Mouse (Mus musculus) lung, postnatal 4 days (tissue): Measurements from ENCODE around the gene Acp5.

Source experiments
- DNase-seq, 2 experiments: peaks; one replicate each; pipeline ENCODE4 v3.0.0; 2021

Gene Acp5

DNA sequence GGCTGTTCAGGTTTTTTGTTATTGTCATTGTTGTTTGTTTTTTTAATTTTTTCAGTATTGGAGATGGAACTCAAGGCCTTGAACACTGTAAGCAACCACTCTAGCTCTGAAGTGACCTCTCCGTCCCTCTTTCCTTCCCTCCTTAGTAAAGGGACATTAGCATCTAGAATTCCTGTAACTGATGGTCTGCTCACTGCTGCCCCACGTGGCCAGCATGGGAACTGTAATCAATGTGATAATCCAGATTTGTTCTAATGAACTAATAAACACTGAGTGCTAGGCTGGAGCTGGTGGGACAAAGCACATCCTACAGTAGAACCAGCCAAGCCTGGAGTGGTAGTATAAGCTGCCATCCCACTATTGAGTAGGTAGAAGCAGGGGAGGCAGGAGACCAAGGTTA is 3.0 kb upstream of the Acp5 start:
- DNase-seq = peak in 1 of 2 experiments; percentile 40

DNA sequence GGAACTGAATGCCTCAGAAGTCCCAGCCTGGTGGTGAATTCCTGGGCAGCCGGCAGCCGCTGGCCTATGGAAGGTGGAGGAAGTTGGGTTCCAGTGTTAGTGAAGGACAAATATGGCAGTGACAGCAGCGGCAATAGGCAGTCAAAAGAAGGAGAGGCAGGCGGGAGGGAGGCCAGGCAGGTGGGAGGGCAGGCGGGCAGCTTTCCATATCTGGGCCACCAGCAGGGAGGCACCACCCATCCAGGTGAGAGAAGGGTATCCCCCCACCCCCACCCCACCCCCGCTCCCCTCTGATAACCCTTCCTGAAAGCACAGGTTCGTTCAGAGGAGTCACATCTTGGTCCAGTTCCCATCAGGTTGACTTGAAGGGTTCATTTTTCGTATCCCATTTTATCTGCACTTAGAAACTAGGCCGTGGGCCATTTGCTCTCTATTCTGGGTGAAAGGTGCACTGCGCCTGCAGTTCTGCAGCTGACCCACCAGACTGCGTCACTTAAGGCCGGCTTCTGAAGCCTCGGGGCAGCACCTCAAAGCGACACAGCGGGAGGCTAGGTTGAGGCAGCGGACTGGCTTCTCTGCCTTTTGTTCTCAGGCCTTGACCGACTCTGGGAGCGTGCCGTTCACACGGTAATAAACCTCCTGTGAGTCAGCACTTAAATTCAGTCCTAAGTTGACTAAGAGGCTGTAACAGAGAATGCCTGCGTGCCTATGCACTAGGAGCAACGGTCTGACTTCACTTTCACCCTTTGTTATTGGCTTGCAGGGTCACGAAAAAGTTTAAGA is 1.4 kb upstream of the Acp5 start:
- DNase-seq = no peak

DNA sequence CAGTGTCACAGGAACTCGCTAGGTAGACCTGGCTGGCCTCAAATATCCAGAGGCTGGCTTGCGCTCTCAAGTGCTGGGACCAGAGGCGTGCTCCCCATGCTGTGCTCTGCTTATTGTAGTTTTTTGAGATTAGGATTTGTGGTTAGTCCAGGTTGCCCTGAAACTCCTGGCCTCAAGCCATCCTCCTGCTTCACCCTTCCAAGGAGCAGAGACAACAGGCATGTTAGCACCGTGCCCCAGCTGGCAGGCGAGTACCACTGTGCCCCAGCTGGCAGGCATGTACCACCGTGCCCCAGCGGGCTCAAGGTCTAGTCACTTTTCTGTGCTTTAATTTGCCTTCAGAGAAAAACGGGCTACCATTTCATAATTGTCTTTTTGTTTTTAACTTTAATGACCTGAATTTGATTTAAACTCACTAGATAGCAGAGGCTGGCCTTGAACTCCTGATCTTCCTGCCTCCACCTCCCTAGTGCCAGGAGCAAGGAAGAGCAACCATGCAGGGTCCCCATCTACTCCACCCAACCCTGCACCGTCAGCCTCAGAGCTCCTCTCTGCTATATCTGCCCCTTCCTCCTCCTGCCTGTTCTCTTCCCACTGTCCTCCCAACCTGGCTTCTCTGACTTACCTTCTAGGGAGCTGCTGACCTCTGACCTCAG is 395 bp downstream of the Acp5 start:
- DNase-seq = no peak

DNA sequence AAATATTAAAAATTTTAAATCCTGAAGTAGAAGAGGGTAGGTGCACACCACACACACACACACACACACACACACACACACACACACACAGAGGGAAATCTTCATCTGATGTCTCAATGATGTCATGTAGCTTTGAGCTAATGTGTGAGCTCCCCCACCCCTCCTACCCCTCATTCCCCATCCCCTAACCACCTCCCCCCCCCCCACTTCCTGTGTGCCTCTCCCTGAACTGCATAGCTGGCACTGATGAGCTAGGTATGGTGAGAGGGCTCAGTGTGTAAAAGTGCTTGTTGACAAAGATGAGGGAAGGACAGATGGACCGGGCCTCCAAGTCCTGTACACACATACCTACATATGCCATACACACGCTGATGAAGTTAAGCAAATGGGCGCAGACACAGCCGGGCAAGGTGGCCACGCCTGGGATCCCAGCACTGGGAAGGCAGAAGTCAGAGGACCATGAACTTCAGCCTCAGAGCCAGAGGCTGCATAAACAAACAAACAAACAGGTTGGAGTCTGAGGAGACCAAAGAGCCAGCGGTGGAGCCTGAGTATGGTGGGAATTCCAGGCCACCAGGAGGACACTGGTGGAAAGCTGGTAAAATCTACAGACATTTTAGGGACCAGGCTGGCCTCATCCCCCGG is 1.1 kb downstream of the Acp5 start:
- no peak for DNase-seq

DNA sequence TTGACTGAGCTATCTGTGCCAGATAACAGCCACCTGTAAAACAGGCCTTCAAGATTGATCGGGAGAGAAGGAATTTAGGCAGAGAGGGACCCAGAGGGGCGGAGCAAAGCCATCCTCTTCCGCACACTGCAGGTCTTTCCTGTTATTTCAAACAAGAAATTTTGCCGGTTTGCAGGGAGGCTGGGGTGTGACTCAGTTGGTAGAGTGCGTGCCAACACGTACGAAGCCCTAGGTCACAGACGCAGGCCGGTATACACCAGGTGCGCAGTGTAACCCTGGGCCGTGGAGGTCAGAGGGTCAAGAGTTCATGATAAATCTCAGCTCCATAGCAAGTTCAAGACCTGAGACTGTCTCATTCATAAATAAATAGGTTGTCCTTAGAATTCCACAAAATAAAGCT is 3.3 kb downstream of the Acp5 start:
- no peak for DNase-seq

DNA sequence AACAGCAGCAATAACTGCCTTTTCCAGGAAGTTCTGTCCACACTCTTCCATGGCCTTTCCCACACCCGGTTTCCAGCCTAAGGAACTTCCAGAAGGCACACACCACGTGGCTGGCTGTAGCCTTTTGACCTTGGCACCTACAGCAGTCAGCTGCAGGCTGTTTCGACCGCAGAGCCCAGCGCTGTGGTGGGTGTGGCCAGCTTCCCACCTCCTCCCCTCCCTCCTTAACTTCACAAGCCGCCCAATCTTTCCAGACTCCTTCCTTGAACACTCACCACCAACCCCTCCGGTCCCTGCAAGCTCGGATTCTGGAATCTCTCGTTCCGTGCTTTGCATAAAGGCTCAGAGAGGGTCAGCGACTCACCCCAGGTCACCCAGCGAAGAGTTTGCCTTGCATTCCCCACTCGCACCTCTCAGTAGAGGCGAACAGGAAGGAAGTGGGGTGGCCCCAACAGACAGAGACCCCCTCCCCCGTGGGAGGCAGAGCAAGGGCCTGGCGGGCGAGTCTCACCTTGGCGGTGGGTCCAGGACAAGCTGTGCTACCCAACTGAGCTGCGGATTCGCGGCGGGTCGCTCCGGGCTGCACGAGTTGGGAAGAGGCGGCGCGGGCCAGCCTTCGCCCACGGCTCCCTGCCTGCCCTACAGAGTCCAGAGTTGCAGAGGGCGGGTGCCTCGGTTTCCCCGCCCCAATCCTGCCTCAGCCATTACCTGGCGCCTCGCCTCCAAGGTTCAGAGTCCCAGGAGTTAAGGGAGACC is 4.1 kb downstream of the Acp5 start:
- peak; percentile 63 to 69 for DNase-seq

DNA sequence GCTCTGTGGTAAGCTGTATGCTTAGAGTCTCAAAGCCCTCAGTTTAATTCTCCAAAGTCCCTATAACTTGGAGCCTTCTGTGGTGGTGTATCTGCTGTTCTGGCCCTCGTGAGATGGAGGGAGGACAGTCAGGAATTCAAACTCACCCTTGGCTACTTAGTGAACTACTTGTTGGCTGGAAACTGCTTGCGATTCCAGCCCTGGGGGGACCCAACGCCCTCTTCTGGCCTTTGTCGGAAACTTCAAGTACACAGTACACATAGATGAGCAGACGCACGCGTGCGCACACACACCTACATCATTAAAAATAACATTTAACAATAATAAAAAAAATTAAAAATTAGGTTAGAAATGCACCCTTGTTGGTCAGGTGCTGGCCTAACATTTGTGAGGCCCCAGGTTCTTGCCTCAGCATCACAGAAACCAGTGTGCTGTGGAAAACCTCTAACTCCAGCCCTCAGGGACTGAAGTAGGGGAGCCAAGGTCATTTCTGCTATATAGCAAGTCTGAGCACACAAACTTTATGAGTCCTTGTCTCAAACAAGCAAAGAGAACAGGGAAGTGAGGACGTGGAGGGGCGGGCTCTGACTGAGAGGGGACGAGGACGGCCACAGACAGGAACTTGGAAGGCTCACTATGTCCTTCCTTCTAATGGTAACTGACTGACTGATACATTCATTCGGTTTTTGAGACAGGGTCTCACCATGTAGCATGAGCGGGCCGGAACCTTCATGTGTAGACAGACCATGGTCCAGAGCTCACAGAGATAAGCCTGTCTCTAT is 10.1 kb downstream of the Acp5 start:
- peak in 1 of 2 experiments; percentile 50 for DNase-seq

DNA sequence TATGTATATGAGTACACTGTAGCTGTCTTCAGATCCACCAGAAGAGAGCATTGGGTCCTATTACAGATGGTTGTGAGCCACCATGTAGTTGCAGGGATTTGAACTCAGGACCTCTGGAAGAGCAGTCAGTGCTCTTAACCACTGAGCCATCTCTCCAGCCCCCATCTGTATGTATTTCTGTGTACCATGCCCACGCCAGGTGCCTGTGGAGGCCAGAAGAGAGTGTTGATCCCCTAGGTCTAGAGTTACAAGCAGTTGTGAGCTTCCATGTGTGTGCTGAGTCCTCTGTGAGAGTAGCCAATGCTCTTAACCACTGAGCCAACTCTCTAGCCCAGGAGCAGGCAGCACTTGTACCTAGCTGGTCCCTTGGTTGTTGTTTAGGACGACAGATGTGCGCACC is 11.3 kb downstream of the Acp5 start:
- DNase-seq = no peak

DNA sequence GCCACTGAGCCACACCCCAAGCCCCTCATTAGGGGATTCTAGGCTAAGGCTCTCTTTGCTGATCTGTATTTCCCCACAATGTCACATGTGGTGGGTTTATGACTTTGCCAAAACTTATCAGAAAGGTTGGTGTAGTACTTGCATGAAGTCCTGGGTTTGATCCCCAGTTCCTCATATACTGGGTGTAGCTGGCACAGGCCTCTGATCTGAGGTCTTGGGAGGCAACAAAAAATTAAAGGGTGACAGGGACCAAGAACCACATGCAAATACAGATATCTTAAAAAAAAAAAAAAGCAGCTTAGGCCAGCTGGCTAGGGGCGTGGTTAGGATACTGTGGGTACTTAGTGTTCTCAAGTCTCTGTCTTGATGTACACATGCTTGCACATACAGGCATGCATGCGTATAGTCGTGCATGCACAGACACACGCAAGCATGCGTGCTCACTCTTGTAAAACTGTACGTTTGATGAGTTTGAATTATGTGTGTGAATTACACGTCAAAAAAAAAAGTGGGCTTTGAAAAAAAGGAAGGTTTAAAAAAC is 12.4 kb downstream of the Acp5 start:
- no peak for DNase-seq

DNA sequence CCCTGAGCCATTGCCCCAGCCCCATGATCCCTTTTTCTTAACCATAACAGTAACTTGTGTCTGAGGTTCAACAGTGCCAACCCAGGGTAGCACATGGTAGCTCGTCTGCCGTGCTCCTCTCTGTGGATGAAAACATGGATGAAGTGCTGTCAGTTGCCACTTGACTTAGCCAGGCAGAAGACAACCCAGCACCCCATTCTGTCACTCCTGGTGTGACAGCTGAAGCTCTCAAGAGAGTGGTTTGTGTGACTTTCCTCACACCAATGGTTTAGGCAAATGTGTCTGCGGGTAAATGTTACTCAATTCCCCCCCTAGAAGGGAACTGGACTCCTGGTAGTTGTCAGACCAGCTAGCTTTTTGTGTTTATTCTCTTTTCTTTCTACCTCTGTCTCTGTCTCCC is 13.5 kb downstream of the Acp5 start:
- no peak for DNase-seq

DNA sequence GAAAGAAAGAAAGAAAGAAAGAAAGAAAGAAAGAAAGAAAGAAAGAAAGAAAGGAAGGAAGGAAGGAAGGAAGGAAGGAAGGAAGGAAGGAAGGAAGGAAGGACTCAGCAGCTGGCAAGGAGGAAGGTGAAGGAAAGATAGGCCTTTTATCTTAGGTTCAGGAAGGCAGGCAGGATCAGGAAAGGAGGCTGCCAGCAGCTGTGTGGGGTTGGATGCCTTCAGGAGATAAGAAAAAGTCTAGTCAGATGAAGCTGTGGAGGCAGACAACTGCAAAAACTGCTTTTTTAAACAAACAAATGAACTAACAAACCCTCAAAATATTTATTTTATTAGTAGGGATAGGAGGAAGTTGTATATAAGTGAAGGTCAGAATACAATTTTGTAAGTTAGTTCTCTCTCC is 14.0 kb downstream of the Acp5 start:
- no peak for DNase-seq

DNA sequence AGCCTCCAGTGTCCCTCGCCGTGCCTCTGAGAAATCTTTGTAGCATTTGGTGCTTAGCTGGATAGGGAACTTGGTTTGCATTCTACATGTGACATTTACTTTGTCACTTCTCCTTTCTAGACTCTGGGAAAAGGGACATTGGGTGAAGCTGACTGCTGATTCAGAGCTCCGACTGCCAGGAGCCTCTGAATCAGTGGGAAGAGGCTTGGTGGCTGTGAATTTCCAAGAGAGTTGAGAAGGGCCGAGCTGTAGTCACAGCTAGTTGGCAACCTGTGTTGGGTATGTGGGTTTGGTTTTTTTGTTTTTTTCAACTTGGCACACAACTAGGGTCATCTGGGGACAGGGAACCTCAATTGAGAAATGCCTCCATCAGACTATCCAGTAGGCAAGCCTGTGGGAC is 16.0 kb downstream of the Acp5 start:
- DNase-seq = no peak

DNA sequence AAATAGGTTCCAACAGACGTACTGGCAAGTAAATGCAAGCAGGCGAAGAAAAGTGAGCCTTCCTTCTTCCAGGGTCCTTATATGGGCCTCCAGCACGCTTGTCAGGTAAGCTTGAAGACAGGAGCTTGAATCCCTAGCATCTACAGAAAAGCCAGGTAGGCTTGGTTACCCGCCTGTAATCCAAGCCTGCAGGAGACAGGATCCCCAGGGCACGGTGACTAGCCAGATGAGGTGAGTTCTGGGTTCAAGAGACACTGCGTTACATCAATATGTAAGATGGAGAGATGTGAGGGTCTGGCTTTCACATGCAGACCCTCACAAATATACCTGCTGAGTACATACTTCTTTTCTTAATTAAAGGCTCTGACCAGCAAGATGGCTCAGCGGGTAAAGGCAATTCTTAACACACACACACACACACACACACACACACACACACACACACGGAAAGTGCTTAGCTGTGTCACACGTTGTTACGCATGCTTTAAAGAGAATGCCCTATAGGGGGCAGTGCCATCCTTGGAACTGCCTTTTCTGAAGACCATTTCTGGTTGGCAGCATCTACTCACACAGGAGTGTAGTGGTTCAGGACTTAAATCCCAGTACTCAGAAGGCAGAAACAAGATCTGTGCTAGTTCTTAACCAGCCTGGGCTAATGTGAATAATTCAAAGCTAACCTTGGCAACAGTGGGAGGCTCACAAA is 17.6 kb downstream of the Acp5 start:
- DNase-seq = peak in 1 of 2 experiments; percentile 72

DNA sequence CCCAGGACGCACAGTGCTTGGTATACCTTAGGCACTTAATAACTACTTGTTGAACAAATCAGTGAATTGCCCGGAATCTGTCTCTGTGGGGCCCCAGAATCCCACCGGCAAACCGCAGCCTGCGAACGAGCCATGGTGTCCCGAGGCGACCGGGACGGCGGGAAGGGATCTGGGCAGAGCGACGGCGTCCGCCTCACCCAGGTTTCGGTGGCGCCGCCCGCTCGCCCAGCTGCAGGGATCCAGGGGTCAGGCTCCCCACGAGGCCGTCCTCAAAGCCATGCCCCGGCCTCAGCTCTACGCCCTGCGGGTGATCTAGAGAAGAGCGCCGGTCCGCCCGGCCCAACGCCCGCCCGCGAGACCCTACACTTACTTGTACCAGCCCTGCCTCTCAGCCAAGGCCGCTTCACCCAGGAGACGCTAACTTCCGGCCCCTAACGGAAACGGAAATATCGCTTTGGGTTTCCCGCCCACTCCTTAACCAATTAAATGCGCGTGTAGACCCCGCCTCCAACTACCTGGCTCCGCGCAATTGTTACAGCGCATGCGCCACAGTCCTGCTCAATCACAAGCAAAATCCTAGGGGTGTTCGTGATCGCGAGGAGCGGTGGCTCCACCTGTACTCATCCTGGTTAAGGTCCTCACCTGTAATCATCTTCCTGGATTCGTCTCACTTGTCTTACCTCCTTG is 18.6 kb downstream of the Acp5 start, which contains the start of gene Elof1:
Elof1 (minus strand) TSS at position 433 of the 687 bp plus-strand sequence.
- peak; percentile 94 for DNase-seq

DNA sequence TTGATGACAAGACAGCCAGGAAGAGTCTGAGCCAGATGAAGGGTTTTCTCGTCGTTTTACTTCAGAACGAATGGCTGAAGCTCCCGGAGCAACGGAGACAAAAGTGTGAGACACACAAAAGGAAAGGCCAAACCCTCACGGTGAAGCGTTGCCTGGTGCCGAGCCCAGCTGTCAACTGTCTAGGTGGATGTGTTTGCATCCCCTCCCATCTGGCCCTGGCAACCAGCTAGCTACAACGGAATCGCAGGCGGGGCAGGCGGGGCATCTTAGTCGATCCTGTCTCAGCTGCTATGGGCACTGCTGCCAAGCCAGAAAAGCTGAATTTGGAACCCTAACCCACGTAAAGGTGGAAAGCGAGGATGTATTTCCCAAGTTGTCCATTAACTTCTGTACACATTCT is 19.4 kb downstream of the Acp5 start:
- no peak for DNase-seq

DNA sequence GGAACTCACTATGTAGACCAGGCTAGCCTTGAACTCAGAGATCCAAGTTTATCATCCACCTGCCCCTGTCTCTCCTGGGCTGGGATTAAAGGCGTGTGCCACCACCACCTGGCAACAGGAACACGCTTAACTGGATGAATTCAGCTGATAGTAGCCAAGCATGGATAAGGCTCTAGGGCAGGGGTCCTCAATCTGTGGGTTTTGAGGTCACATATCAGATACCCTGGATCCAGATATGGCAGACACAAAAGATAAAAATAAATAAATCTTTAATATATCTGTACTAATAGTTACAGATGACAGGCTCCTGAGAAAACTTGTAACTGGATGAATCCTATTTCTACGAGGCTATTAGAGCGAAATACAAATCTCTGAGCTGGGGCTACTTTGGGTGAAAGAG is 19.9 kb downstream of the Acp5 start:
- DNase-seq = no peak

DNA sequence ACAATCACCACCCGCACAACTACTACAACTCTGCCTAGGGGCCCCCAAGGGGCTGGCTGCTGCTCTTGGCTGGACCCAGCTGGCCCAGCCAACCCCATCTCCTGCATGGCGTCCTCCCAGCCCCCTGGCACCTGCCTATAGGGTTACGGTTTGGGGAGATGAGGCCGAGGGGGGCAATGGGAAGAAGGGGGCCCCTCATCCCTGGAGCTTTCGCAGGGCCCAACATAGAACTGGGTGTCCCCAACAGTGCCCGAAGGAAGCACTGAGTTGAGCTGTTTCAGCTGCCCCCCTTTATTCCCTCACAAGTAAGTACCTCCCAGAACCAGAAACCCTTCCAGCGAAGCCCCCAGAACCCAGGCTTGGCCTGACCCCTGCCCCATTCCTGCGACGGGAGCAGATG is 27.3 kb downstream of the Acp5 start:
- DNase-seq = no peak

DNA sequence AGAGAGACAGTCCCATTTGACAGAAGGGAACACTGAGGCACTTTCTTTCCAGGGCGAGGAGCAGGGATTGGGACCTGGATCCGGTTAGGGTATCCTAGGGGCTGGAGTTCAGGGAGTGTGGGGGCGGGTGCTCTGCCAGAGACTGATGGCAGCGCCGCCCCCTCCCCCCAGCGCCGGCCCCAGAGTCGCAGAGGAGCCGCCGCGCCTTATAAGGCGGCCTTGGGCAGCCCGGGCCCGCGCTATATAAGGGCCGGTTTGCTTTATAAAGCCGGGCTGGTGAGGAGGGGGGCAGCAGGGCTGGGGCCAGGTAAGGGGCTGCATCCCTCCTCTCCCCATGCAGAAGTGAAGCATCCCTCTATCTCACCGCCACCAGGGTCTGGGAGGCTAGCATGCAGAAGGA is 35.6 kb downstream of the Acp5 start:
- DNase-seq = no peak

DNA sequence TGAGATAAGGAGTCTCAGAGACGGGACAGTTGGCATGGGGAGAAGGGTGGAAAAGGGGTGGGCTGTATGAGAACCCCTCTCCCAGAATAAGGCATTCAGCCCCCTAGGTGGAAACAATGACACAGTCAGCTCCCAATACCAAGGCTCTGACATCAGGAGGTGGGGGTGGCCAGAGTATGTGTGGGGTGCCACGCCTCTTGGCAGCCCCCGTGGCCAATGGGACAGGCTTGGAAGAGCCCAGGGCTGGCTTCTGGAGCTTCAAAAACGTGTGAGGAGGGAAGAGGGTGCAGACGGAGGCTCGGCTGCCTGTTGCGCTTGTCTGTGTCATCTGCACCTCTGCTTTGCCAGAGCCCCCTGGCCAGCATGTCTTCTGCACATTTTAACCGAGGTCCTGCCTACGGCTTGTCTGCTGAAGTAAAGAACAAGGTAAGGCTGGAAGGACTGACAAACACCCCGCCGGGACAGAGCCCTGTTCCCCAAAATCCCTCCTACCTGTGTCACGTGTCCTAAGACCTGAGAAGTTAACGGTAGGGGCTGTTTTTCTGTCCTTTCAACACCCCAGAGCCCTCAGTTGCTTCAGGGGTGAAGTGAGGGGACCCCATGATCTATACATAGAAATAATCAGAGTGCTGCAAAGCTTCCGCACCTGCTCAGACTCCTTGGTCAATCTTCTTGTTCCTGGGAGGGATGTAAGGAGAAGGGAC is 36.4 kb downstream of the Acp5 start, which contains the start of gene Cnn1:
Cnn1 (plus strand) TSS at position 224 of the 704 bp plus-strand sequence.
- peak; percentile 50 to 71 for DNase-seq

DNA sequence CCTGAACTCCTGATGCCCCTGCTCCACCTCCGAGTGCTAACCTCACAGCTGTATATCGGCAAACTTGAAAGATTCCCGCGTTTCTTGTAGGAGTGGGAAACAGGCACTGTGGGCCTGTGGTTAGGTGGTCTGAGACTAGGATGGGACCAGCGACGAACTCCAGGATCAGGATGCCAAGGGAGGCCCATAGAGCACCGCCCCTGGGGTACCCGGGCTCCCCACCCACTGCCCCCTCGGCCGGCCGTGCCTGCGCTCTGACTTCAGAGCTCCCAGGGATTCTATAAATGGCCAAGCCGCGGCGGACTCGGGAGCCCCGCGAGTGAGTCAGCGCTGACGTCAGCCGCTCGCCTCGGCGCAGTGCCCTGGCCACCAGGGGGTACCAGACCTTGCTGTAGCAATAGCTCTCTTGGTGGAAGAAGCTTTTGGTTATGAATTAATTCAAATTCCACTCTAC is 39.6 kb downstream of the Acp5 start:
- peak; percentile 88 to 91 for DNase-seq
